Mouse (Mus musculus): ENCODE data around the gene Abcc9. TPM values are rescaled to one million over a fixed set of nuclear protein-coding genes. Genes with fewer than 3 reads are reported as not detected.
A peak's percentile ranks its signal among the peaks of the same experiment; 100 is the strongest.

The Abcc9 gene
- total RNA-seq, 2 experiments from 2014 or later = 223 to 229 TPM

GRCm38 (mm10) chr6:142635654-142636053 lies 66.5 kb downstream of the Abcc9 start:
- no peak for DNase-seq
- intact Hi-C loops (cut with DNase I) = no loop called here

GRCm38 (mm10) chr6:142635185-142635583 lies 66.9 kb downstream of the Abcc9 start:
- no peak for DNase-seq
- intact Hi-C loops (cut with DNase I) = no loop called here

- intact Hi-C loops (cut with DNase I) = no loop called here
- no peak for DNase-seq
These were observed 67.5 kb downstream of the Abcc9 start for GRCm38 (mm10) chr6:142634530-142635184.

- DNase-seq = no peak
- intact Hi-C loops (cut with DNase I) = no loop called here
These were observed 78.8 kb downstream of the Abcc9 start for GRCm38 (mm10) chr6:142623351-142623750.

GRCm38 (mm10) chr6:142616659-142617058 lies 85.5 kb downstream of the Abcc9 start:
- DNase-seq = peak; percentile 39 to 53
- intact Hi-C loops (cut with DNase I) = no loop called here

- intact Hi-C loops (cut with DNase I) = no loop called here
- peak in 1 of 2 experiments; percentile 25 for DNase-seq
These were observed 87.8 kb downstream of the Abcc9 start for GRCm38 (mm10) chr6:142614324-142614723.

- DNase-seq = peak in 1 of 2 experiments; percentile 29
- intact Hi-C loops (cut with DNase I) = no loop called here
These were observed 89.7 kb downstream of the Abcc9 start for GRCm38 (mm10) chr6:142612366-142612765.

GRCm38 (mm10) chr6:142609401-142610373 lies 92.4 kb downstream of the Abcc9 start:
- no peak for DNase-seq
- intact Hi-C loops (cut with DNase I) = no loop called here

GRCm38 (mm10) chr6:142607080-142607479 lies 95.0 kb downstream of the Abcc9 start:
- intact Hi-C loops (cut with DNase I) = no loop called here

GRCm38 (mm10) chr6:142602772-142603171 lies 99.3 kb downstream of the Abcc9 start:
- intact Hi-C loops (cut with DNase I) = no loop called here
- no peak for DNase-seq

More at GRCm38 (mm10) chr6:142607080-142607479, 95.0 kb downstream of the Abcc9 start:
- DNase-seq = no peak

- intact Hi-C loops (cut with DNase I) = no loop called here
- no peak for DNase-seq
These were observed 123.3 kb downstream of the Abcc9 start for GRCm38 (mm10) chr6:142578831-142579230.

- DNase-seq = no peak
- intact Hi-C loops (cut with DNase I) = no loop called here
These were observed 124.3 kb downstream of the Abcc9 start for GRCm38 (mm10) chr6:142577801-142578200.

GRCm38 (mm10) chr6:142572876-142573275 lies 129.2 kb downstream of the Abcc9 start:
- intact Hi-C loops (cut with DNase I) = loop anchor here (5.0 kb wide), 1 partner anchor 41 kb away; no protein-coding TSS in a partner anchor
- no peak for DNase-seq

GRCm38 (mm10) chr6:142571629-142572360 lies 130.3 kb downstream of the Abcc9 start:
- intact Hi-C loops (cut with DNase I) = loop anchor here (5.0 kb wide), 1 partner anchor 39 kb away; no protein-coding TSS in a partner anchor
- DNase-seq = peak in 1 of 2 experiments; percentile 17

- DNase-seq = peak; percentile 80 to 84
- intact Hi-C loops (cut with DNase I) = loop anchor here (5.0 kb wide), 1 partner anchor 39 kb away; no protein-coding TSS in a partner anchor
These were observed 131.0 kb downstream of the Abcc9 start, which contains the start of gene Kcnj8 for GRCm38 (mm10) chr6:142571055-142571618. Kcnj8 (minus strand) TSS chr6:142571614.

GRCm38 (mm10) chr6:142570046-142570770 lies 131.9 kb downstream of the Abcc9 start:
- peak in 1 of 2 experiments; percentile 13 for DNase-seq
- intact Hi-C loops (cut with DNase I) = loop anchor here (5.0 kb wide), 1 partner anchor 38 kb away; no protein-coding TSS in a partner anchor

- intact Hi-C loops (cut with DNase I) = no loop called here
- no peak for DNase-seq
These were observed 133.3 kb downstream of the Abcc9 start for GRCm38 (mm10) chr6:142568713-142569357.

GRCm38 (mm10) chr6:142567452-142567851 lies 134.7 kb downstream of the Abcc9 start:
- DNase-seq = peak in 1 of 2 experiments; percentile 36
- intact Hi-C loops (cut with DNase I) = no loop called here

GRCm38 (mm10) chr6:142564746-142565145 lies 137.4 kb downstream of the Abcc9 start:
- DNase-seq = no peak
- intact Hi-C loops (cut with DNase I) = no loop called here

Data from heart, postnatal 14 days (tissue).